Mouse (Mus musculus) neural tube, embryonic 13.5 days (tissue): ENCODE data around the gene Fgfr2. TPM values are rescaled to one million over a fixed set of nuclear protein-coding genes. Genes with fewer than 3 reads are reported as not detected.

Source experiments
- ATAC-seq: fragments of 200-750 bp; cut with Nextera tagmentation; 2 replicates; pipeline ENCODE4 v1.8.0; 2017; ENCODE audit warnings: low read depth, mild to moderate bottlenecking, moderate TSS enrichment, moderate library complexity
- H3K27ac ChIP-seq: fragments of 300-500 bp; sonication (generic); replicated peaks from 2 replicates; pipeline ENCODE4 v1.5.1; 2015; ENCODE audit warnings: moderate library complexity, mild to moderate bottlenecking, inconsistent platforms
- H3K27me3 ChIP-seq: fragments of 300-500 bp; sonication (generic); 2 replicates; pipeline ENCODE4 v1.6.1; 2015; ENCODE audit warnings: mild to moderate bottlenecking, inconsistent platforms
- H3K36me3 ChIP-seq: fragments of 300-500 bp; sonication (generic); 2 replicates; pipeline ENCODE4 v1.6.1; 2015; ENCODE audit warnings: mild to moderate bottlenecking, inconsistent platforms
- H3K4me1 ChIP-seq: fragments of 300-500 bp; sonication (generic); replicated peaks from 2 replicates; pipeline ENCODE4 v1.6.1; 2015; ENCODE audit warnings: inconsistent platforms
- H3K4me2 ChIP-seq: fragments of 300-500 bp; sonication (generic); 2 replicates; pipeline ENCODE4 v1.6.1; 2015; ENCODE audit warnings: inconsistent platforms, mild to moderate bottlenecking, moderate library complexity
- H3K4me3 ChIP-seq: fragments of 300-500 bp; sonication (generic); 2 replicates; pipeline ENCODE4 v1.5.1; 2015; ENCODE audit warnings: mild to moderate bottlenecking, inconsistent platforms
- H3K9ac ChIP-seq: fragments of 300-500 bp; sonication (generic); 2 replicates; pipeline ENCODE4 v1.6.1; 2015; ENCODE audit warnings: moderate library complexity, mild to moderate bottlenecking, inconsistent platforms
- H3K9me3 ChIP-seq: fragments of 300-500 bp; sonication (generic); 2 replicates; pipeline ENCODE4 v1.6.1; 2016; ENCODE audit warnings: inconsistent platforms
- WGBS: fragments of 180-500 bp; shearing (Covaris S2); methylation state at CpG from one replicate; pipeline ENCODE4 v1.1.7; 2015; 5-methylcytosine and 5-hydroxymethylcytosine counted together
- polyA plus RNA-seq: library from polyadenylated mRNA; unstranded; fragments of >200 nt; fragmentation: Nextera tagmentation; extraction: Ambion mirVana; gene quantifications from 2 replicates; pipeline ENCODE4 v1.2.1, GENCODE M21; 2015

Fgfr2 gene
- polyA plus RNA-seq, 1 experiment from 2014 or later = 22.9 TPM

GRCm38 (mm10) chr7:132302508-132303241 is 820.5 kb downstream of the Fgfr2 start:
- H3K4me1 ChIP-seq = peaks cover 77% of the 10 kb centered on the region
- H3K4me2 ChIP-seq = no peak overlapping the region
- no peak for ATAC-seq
- 72% methylated on average over 8 of the region's 8 CpGs for WGBS
- H3K36me3 ChIP-seq = no peaks in the 10 kb centered on the region
- no peak overlapping the region for H3K9ac ChIP-seq
- H3K27ac ChIP-seq = 0 out of 2 replicates have a peak overlapping the region, but pooled peaks have one; percentile 6
- H3K9me3 ChIP-seq = no peaks in the 10 kb centered on the region
- H3K27me3 ChIP-seq = no peaks in the 10 kb centered on the region
- no peak overlapping the region for H3K4me3 ChIP-seq

GRCm38 (mm10) chr7:132299661-132300210 is 823.4 kb downstream of the Fgfr2 start:
- no peaks in the 10 kb centered on the region for H3K36me3 ChIP-seq
- H3K9me3 ChIP-seq = no peaks in the 10 kb centered on the region
- peaks cover 76% of the 10 kb centered on the region for H3K4me1 ChIP-seq
- peak overlapping the region; percentile 81 for H3K27ac ChIP-seq
- H3K27me3 ChIP-seq = no peaks in the 10 kb centered on the region
- H3K4me2 ChIP-seq = no peak overlapping the region
- ATAC-seq = no peak
- no peak overlapping the region for H3K9ac ChIP-seq
- WGBS = 59% methylated on average over 5 of the region's 5 CpGs
- H3K4me3 ChIP-seq = no peak overlapping the region

- ATAC-seq = peak; percentile 89
- no peaks in the 10 kb centered on the region for H3K9me3 ChIP-seq
- no peak overlapping the region for H3K4me2 ChIP-seq
- no peak overlapping the region for H3K4me3 ChIP-seq
- no peaks in the 10 kb centered on the region for H3K27me3 ChIP-seq
- H3K27ac ChIP-seq = peak overlapping the region; percentile 81
- H3K36me3 ChIP-seq = no peaks in the 10 kb centered on the region
- 41% methylated on average over 7 of the region's 7 CpGs for whole genome bisulfite sequencing
- no peak overlapping the region for H3K9ac ChIP-seq
- H3K4me1 ChIP-seq = peaks cover 63% of the 10 kb centered on the region
Measured at GRCm38 (mm10) chr7:132298412-132298990, 824.6 kb downstream of the Fgfr2 start.

- WGBS = 80% methylated on average over 4 of the region's 4 CpGs
- H3K4me1 ChIP-seq = peaks cover 50% of the 10 kb centered on the region
- no peaks in the 10 kb centered on the region for H3K36me3 ChIP-seq
- H3K27me3 ChIP-seq = no peaks in the 10 kb centered on the region
- no peak overlapping the region for H3K4me2 ChIP-seq
- ATAC-seq = no peak
- H3K27ac ChIP-seq = 0 out of 2 replicates have a peak overlapping the region, but pooled peaks have one; percentile 13
- no peaks in the 10 kb centered on the region for H3K9me3 ChIP-seq
- no peak overlapping the region for H3K4me3 ChIP-seq
- H3K9ac ChIP-seq = no peak overlapping the region
Measured at GRCm38 (mm10) chr7:132296661-132297443, 826.3 kb downstream of the Fgfr2 start.

GRCm38 (mm10) chr7:132296132-132296531 is 827.0 kb downstream of the Fgfr2 start:
- no peaks in the 10 kb centered on the region for H3K27me3 ChIP-seq
- H3K4me3 ChIP-seq = no peak overlapping the region
- ATAC-seq = no peak
- peaks cover 42% of the 10 kb centered on the region for H3K4me1 ChIP-seq
- H3K36me3 ChIP-seq = no peaks in the 10 kb centered on the region
- H3K27ac ChIP-seq = 0 out of 2 replicates have a peak overlapping the region, but pooled peaks have one; percentile 9
- 86% methylated on average over 3 of the region's 3 CpGs for WGBS
- H3K4me2 ChIP-seq = no peak overlapping the region
- H3K9ac ChIP-seq = no peak overlapping the region
- no peaks in the 10 kb centered on the region for H3K9me3 ChIP-seq

- Histone ChIP-seq H3K9ac (0 out of 2 replicates have a peak overlapping the region, but pooled peaks have one; percentile 13), H3K36me3 (no peaks in the 10 kb centered on the region), H3K4me3 (no peak overlapping the region), H3K4me2 (no peak overlapping the region), H3K27ac (peak overlapping the region; percentile 65), H3K9me3 (no peaks in the 10 kb centered on the region), H3K4me1 (peaks cover 71% of the 10 kb centered on the region), H3K27me3 (no peaks in the 10 kb centered on the region)
- no peak for ATAC-seq
- WGBS = 72% methylated on average over 3 of the region's 3 CpGs
Measured at GRCm38 (mm10) chr7:132287340-132287664, 835.8 kb downstream of the Fgfr2 start.

- H3K4me3 ChIP-seq = no peak overlapping the region
- no peak overlapping the region for H3K4me2 ChIP-seq
- peaks cover 76% of the 10 kb centered on the region for H3K4me1 ChIP-seq
- 0 out of 2 replicates have a peak overlapping the region, but pooled peaks have one; percentile 13 for H3K9ac ChIP-seq
- H3K36me3 ChIP-seq = no peaks in the 10 kb centered on the region
- H3K27me3 ChIP-seq = no peaks in the 10 kb centered on the region
- 42% methylated on average over 14 of the region's 14 CpGs for WGBS
- H3K27ac ChIP-seq = peak overlapping the region; percentile 65
- no peak for ATAC-seq
- no peaks in the 10 kb centered on the region for H3K9me3 ChIP-seq
Measured at GRCm38 (mm10) chr7:132286630-132287339, 836.4 kb downstream of the Fgfr2 start.

- Histone ChIP-seq H3K4me2 (no peak overlapping the region), H3K9me3 (no peaks in the 10 kb centered on the region), H3K4me1 (peaks cover 88% of the 10 kb centered on the region), H3K36me3 (no peaks in the 10 kb centered on the region), H3K27ac (peak overlapping the region; percentile 79), H3K27me3 (no peaks in the 10 kb centered on the region), H3K4me3 (no peak overlapping the region), H3K9ac (no peak overlapping the region)
- 5% methylated on average over 1 of the region's 1 CpGs for WGBS
- peak; percentile 29; the same call in 1 of the 2 replicates for ATAC-seq
Measured at GRCm38 (mm10) chr7:132284795-132285194, 838.4 kb downstream of the Fgfr2 start.

- H3K9ac ChIP-seq = no peak overlapping the region
- H3K4me2 ChIP-seq = no peak overlapping the region
- no peaks in the 10 kb centered on the region for H3K9me3 ChIP-seq
- ATAC-seq = no peak
- 36% methylated on average over 7 of the region's 7 CpGs for WGBS
- H3K36me3 ChIP-seq = no peaks in the 10 kb centered on the region
- H3K4me3 ChIP-seq = no peak overlapping the region
- peaks cover 85% of the 10 kb centered on the region for H3K4me1 ChIP-seq
- H3K27ac ChIP-seq = peak overlapping the region; percentile 79
- no peaks in the 10 kb centered on the region for H3K27me3 ChIP-seq
Measured at GRCm38 (mm10) chr7:132284048-132284737, 839.0 kb downstream of the Fgfr2 start.

- 88% methylated on average over 2 of the region's 2 CpGs for WGBS
- H3K27ac ChIP-seq = peak overlapping the region; percentile 43; the same call in 1 of the 2 replicates
- H3K9ac ChIP-seq = no peak overlapping the region
- no peak overlapping the region for H3K4me2 ChIP-seq
- no peaks in the 10 kb centered on the region for H3K27me3 ChIP-seq
- no peak for ATAC-seq
- H3K9me3 ChIP-seq = no peaks in the 10 kb centered on the region
- H3K4me1 ChIP-seq = peaks cover 70% of the 10 kb centered on the region
- H3K4me3 ChIP-seq = no peak overlapping the region
- H3K36me3 ChIP-seq = no peaks in the 10 kb centered on the region
Measured at GRCm38 (mm10) chr7:132282576-132282975, 840.6 kb downstream of the Fgfr2 start.

GRCm38 (mm10) chr7:132282161-132282560 is 841.0 kb downstream of the Fgfr2 start:
- WGBS = 67% methylated on average over 3 of the region's 3 CpGs
- H3K27ac ChIP-seq = peak overlapping the region; percentile 43

More at GRCm38 (mm10) chr7:132282161-132282560, 841.0 kb downstream of the Fgfr2 start:
- Histone ChIP-seq H3K9me3 (no peaks in the 10 kb centered on the region), H3K4me2 (no peak overlapping the region), H3K36me3 (no peaks in the 10 kb centered on the region), H3K9ac (no peak overlapping the region), H3K4me3 (no peak overlapping the region), H3K27me3 (no peaks in the 10 kb centered on the region), H3K4me1 (peaks cover 70% of the 10 kb centered on the region)
- ATAC-seq = no peak
